Mouse (Mus musculus) left cerebral cortex, adult 2 months (tissue): ENCODE data around the gene Tcf7. TPM values are rescaled to one million over a fixed set of nuclear protein-coding genes. Genes with fewer than 3 reads are reported as not detected.

Source experiments
- DNase-seq, 2 experiments: peaks; one replicate each; pipeline ENCODE4 v3.0.0; 2021 to 2022; ENCODE audit warnings: low spot score in 2 of 2, mixed read lengths in 1 of 2; ENCODE audit errors: extremely low spot score in 1 of 2
- H3K27ac ChIP-seq: fragments of 200-600 bp; 2 replicates; pipeline ENCODE4 v1.8.1; 2022
- H3K4me3 ChIP-seq: fragments of 200-600 bp; 2 replicates; pipeline ENCODE4 v1.8.1; 2022
- CTCF ChIP-seq: fragments of 200-600 bp; IDR thresholded peaks from 2 replicates; pipeline ENCODE4 v1.8.1; 2022; ENCODE audit warnings: antibody characterized with exemption, mild to moderate bottlenecking, moderate library complexity
- intact Hi-C: fragments of 180-260 bp; cut with DNase I; formaldehyde crosslinking; loops from one replicate; pipeline ENCODE4 v1.15.1; 2025
- total RNA-seq, 2 experiments: library from RNA; stranded (reverse); gene quantifications; 2 replicates each; pipeline ENCODE4 v1.2.3; 2021

The Tcf7 gene
- total RNA-seq, 2 experiments from 2014 or later: 3.8 to 5.0 TPM

GRCm38 (mm10) chr11:52257376-52257775 lies 25.4 kb downstream of the Tcf7 start:
- DNase-seq: no peak
- Histone ChIP-seq H3K4me3 (no peak overlapping the region), H3K27ac (no peak overlapping the region)
- TF ChIP-seq CTCF: no peak
- intact Hi-C loops: no loop called here

- intact Hi-C loops: no loop called here
- no peak overlapping the region for H3K4me3 ChIP-seq
- TF ChIP-seq CTCF: no peak
- no peak overlapping the region for H3K27ac ChIP-seq
- DNase-seq: no peak
Observed at GRCm38 (mm10) chr11:52255077-52255476, 27.7 kb downstream of the Tcf7 start.

- Histone ChIP-seq H3K27ac (no peak overlapping the region), H3K4me3 (no peak overlapping the region)
- intact Hi-C loops: loop anchor here (1.0 kb wide), 2 partner anchors 43 to 89 kb away; no protein-coding TSS in a partner anchor
- TF ChIP-seq CTCF: peak; percentile 92
- peak; percentile 49 to 60 for DNase-seq
Observed at GRCm38 (mm10) chr11:52253674-52254375, 29.0 kb downstream of the Tcf7 start.

GRCm38 (mm10) chr11:52252692-52253091 lies 30.1 kb downstream of the Tcf7 start:
- DNase-seq: no peak
- intact Hi-C loops: no loop called here
- TF ChIP-seq CTCF: no peak
- Histone ChIP-seq H3K4me3 (no peak overlapping the region), H3K27ac (no peak overlapping the region)

- DNase-seq: no peak
- no peak overlapping the region for H3K27ac ChIP-seq
- TF ChIP-seq CTCF: no peak
- no peak overlapping the region for H3K4me3 ChIP-seq
- intact Hi-C loops: no loop called here
Observed at GRCm38 (mm10) chr11:52251770-52252169, 31.0 kb downstream of the Tcf7 start.

- DNase-seq: no peak
- intact Hi-C loops: no loop called here
- Histone ChIP-seq H3K27ac (no peak overlapping the region), H3K4me3 (no peak overlapping the region)
- TF ChIP-seq CTCF: no peak
Observed at GRCm38 (mm10) chr11:52249452-52249851, 33.4 kb downstream of the Tcf7 start.

- TF ChIP-seq CTCF: no peak
- H3K27ac ChIP-seq: no peak overlapping the region
- DNase-seq: no peak
- no peak overlapping the region for H3K4me3 ChIP-seq
- intact Hi-C loops: no loop called here
Observed at GRCm38 (mm10) chr11:52240898-52241542, 41.8 kb downstream of the Tcf7 start.

GRCm38 (mm10) chr11:52234509-52234908 lies 48.3 kb downstream of the Tcf7 start:
- Histone ChIP-seq H3K4me3 (no peak overlapping the region), H3K27ac (no peak overlapping the region)
- intact Hi-C loops: loop anchor here (5.0 kb wide), 1 partner anchor 547 kb away; the partner anchor contains the start of gene 0610009B22Rik
- no peak for TF ChIP-seq CTCF
- no peak for DNase-seq

- TF ChIP-seq CTCF: no peak
- no peak for DNase-seq
- Histone ChIP-seq H3K27ac (no peak overlapping the region), H3K4me3 (no peak overlapping the region)
- intact Hi-C loops: loop anchor here (5.0 kb wide), 1 partner anchor 547 kb away; the partner anchor contains the start of gene 0610009B22Rik
Observed at GRCm38 (mm10) chr11:52233906-52234305, 48.9 kb downstream of the Tcf7 start.

- Histone ChIP-seq H3K4me3 (peak overlapping the region; percentile 88), H3K27ac (no peak overlapping the region)
- intact Hi-C loops: loop anchor here (5.0 kb wide), 1 partner anchor 546 kb away; the partner anchor contains the start of gene 0610009B22Rik
- no peak for TF ChIP-seq CTCF
- no peak for DNase-seq
Observed at GRCm38 (mm10) chr11:52233043-52233653, 49.7 kb downstream of the Tcf7 start.

- intact Hi-C loops: loop anchor here (5.0 kb wide), 1 partner anchor 545 kb away; the partner anchor contains the start of gene 0610009B22Rik
- peak; percentile 90 to 93 for DNase-seq
- Histone ChIP-seq H3K27ac (peak within 1 kb of the TSS; percentile 100), H3K4me3 (peak within 1 kb of the TSS; percentile 88)
- TF ChIP-seq CTCF: no peak
Observed at GRCm38 (mm10) chr11:52231606-52232541, 50.9 kb downstream of the Tcf7 start, which contains the start of gene Skp1a. Skp1a (plus strand) TSS chr11:52231995.
